Mouse (Mus musculus) ES-E14 (cell line): ENCODE data around the gene Fignl1. TPM values are rescaled to one million over a fixed set of nuclear protein-coding genes. Genes with fewer than 3 reads are reported as not detected.

ENCODE experiments used
- DNase-seq: peaks from one replicate; pipeline ENCODE4 v3.0.0-alpha.2; 2013; ENCODE audit warnings: low read depth, low spot score
- H3K27ac ChIP-seq: 2 replicates; pipeline ENCODE4 v1.5.1; 2012; ENCODE audit warnings: low read depth, mild to moderate bottlenecking, low read length, moderate library complexity, mixed read lengths; ENCODE audit not compliant: poor library complexity, insufficient read depth, severe bottlenecking
- H3K36me3 ChIP-seq: 2 replicates; pipeline ENCODE4 v1.6.1; 2012; ENCODE audit warnings: mild to moderate bottlenecking, low read length, moderate library complexity, mixed read lengths; ENCODE audit not compliant: control insufficient read depth, poor library complexity, insufficient read depth, severe bottlenecking
- H3K4me1 ChIP-seq, 2 experiments: fragments of 150-350 bp in 1 of 2; sonication (generic) in 1 of 2; 2 replicates each; pipeline ENCODE4 v1.6.1; 2012; ENCODE audit warnings: low read length in 2 of 2, mild to moderate bottlenecking in 1 of 2, mixed read lengths in 1 of 2; ENCODE audit not compliant: control insufficient read depth in 2 of 2, insufficient read depth in 2 of 2, poor library complexity in 1 of 2
- H3K4me3 ChIP-seq, 2 experiments: fragments of 150-350 bp in 1 of 2; sonication (generic) in 1 of 2; 2 replicates each; pipeline ENCODE4 v1.5.1; 2012; ENCODE audit warnings: low read length in 2 of 2, low read depth in 1 of 2, mild to moderate bottlenecking in 1 of 2, mixed read lengths in 1 of 2; ENCODE audit not compliant: insufficient read depth in 1 of 2, poor library complexity in 1 of 2, severe bottlenecking in 1 of 2
- H3K9ac ChIP-seq: 2 replicates; pipeline ENCODE4 v1.6.1; 2012; ENCODE audit warnings: low read depth, mild to moderate bottlenecking, low read length, mixed read lengths; ENCODE audit not compliant: poor library complexity, insufficient read depth, severe bottlenecking
- H3K9me3 ChIP-seq: fragments of 150-350 bp; sonication (generic); 2 replicates; pipeline ENCODE4 v1.6.1; 2012; ENCODE audit warnings: low read depth, mild to moderate bottlenecking, low read length; ENCODE audit not compliant: control insufficient read depth, insufficient read depth
- CHD2 ChIP-seq: IDR thresholded peaks from 2 replicates; pipeline ENCODE4 v1.6.1; 2014; ENCODE audit warnings: mild to moderate bottlenecking, low read depth, low read length, inconsistent platforms
- HCFC1 ChIP-seq: IDR thresholded peaks from 2 replicates; pipeline ENCODE4 v1.6.1; 2012; ENCODE audit warnings: low read length, inconsistent platforms, borderline replicate concordance; ENCODE audit not compliant: insufficient read depth
- MAFK ChIP-seq: IDR thresholded peaks from 2 replicates; pipeline ENCODE4 v1.6.1; 2014; ENCODE audit warnings: mild to moderate bottlenecking, low read depth, low read length, inconsistent platforms; ENCODE audit not compliant: insufficient read depth
- ZC3H11A ChIP-seq: IDR thresholded peaks from 2 replicates; pipeline ENCODE4 v1.6.1; 2012; ENCODE audit warnings: low read depth, mild to moderate bottlenecking, inconsistent platforms, low read length, borderline replicate concordance
- ZNF384 ChIP-seq: IDR thresholded peaks from 2 replicates; pipeline ENCODE4 v1.6.1; 2012; ENCODE audit warnings: low read depth, low read length, inconsistent platforms
- in situ Hi-C, 2 experiments: fragments of 600-800 bp; cut with MboI; formaldehyde crosslinking; loops; one replicate each; pipeline ENCODE4 v1.15.1; 2025; ENCODE audit warnings: low sequenced_read_pairs in 2 of 2, inconsistent platforms in 1 of 2; ENCODE audit not compliant: unreplicated experiment in 2 of 2
- total RNA-seq: library from RNA; depleted of rRNA; stranded (reverse); fragments of 300-350 nt; gene quantifications from 2 replicates; pipeline ENCODE4 v1.2.3, GENCODE M21; 2012

Gene Fignl1
- total RNA-seq, 1 experiment = 49.6 TPM

- no peak overlapping the region for H3K27ac ChIP-seq
- no peaks in the 10 kb centered on the region for H3K4me1 ChIP-seq
- H3K36me3 ChIP-seq = no peaks in the 10 kb centered on the region
- DNase-seq = no peak
- TF ChIP-seq HCFC1 (no peak), ZNF384 (no peak), ZC3H11A (no peak), CHD2 (no peak), MAFK (no peak)
- H3K9me3 ChIP-seq = no peaks in the 10 kb centered on the region
- H3K9ac ChIP-seq = no peak overlapping the region
- in situ Hi-C loops = no loop called here
- no peak overlapping the region for H3K4me3 ChIP-seq
Measured at GRCm38 (mm10) chr11:11776822-11777174, 32.0 kb downstream of the Fignl1 start.

GRCm38 (mm10) chr11:11776071-11776821, 32.5 kb downstream of the Fignl1 start:
- no peaks in the 10 kb centered on the region for H3K36me3 ChIP-seq
- H3K4me1 ChIP-seq = no peaks in the 10 kb centered on the region
- no peak overlapping the region for H3K4me3 ChIP-seq
- no peak overlapping the region for H3K27ac ChIP-seq
- H3K9ac ChIP-seq = no peak overlapping the region
- no peaks in the 10 kb centered on the region for H3K9me3 ChIP-seq
- in situ Hi-C loops = no loop called here
- TF ChIP-seq CHD2 (no peak), MAFK (no peak), HCFC1 (no peak), ZC3H11A (no peak), ZNF384 (no peak)
- DNase-seq = no peak

- Histone ChIP-seq H3K27ac (no peak overlapping the region), H3K36me3 (no peaks in the 10 kb centered on the region), H3K4me1 (no peaks in the 10 kb centered on the region), H3K9ac (no peak overlapping the region), H3K4me3 (no peak overlapping the region), H3K9me3 (no peaks in the 10 kb centered on the region)
- no peak for TF ChIP-seq ZC3H11A
- TF ChIP-seq HCFC1 = no peak
- TF ChIP-seq CHD2 = no peak
- no peak for TF ChIP-seq ZNF384
- TF ChIP-seq MAFK = no peak
- in situ Hi-C loops = no loop called here
- no peak for DNase-seq
Measured at GRCm38 (mm10) chr11:11774893-11775292, 33.9 kb downstream of the Fignl1 start.

- in situ Hi-C loops = no loop called here
- Histone ChIP-seq H3K4me3 (no peak overlapping the region), H3K36me3 (no peaks in the 10 kb centered on the region), H3K4me1 (no peaks in the 10 kb centered on the region), H3K9ac (no peak overlapping the region), H3K9me3 (no peaks in the 10 kb centered on the region), H3K27ac (no peak overlapping the region)
- no peak for TF ChIP-seq CHD2
- no peak for TF ChIP-seq ZC3H11A
- TF ChIP-seq ZNF384 = no peak
- no peak for TF ChIP-seq MAFK
- TF ChIP-seq HCFC1 = no peak
- no peak for DNase-seq
Measured at GRCm38 (mm10) chr11:11774384-11774783, 34.4 kb downstream of the Fignl1 start.

GRCm38 (mm10) chr11:11772196-11772595, 36.6 kb downstream of the Fignl1 start:
- H3K4me3 ChIP-seq = no peak overlapping the region
- in situ Hi-C loops = no loop called here
- no peak for DNase-seq
- H3K9me3 ChIP-seq = no peaks in the 10 kb centered on the region
- no peaks in the 10 kb centered on the region for H3K4me1 ChIP-seq
- no peak overlapping the region for H3K9ac ChIP-seq
- H3K27ac ChIP-seq = no peak overlapping the region
- TF ChIP-seq ZC3H11A = no peak
- TF ChIP-seq HCFC1 = no peak
- no peak for TF ChIP-seq ZNF384
- TF ChIP-seq MAFK = no peak
- no peak for TF ChIP-seq CHD2
- H3K36me3 ChIP-seq = no peaks in the 10 kb centered on the region
